Mouse (Mus musculus) heart, adult 2 months (tissue): ENCODE results near the gene Anapc7. TPM values are rescaled to one million over a fixed set of nuclear protein-coding genes. Genes with fewer than 3 reads are reported as not detected.

ENCODE experiments used
- DNase-seq, 2 experiments: peaks; one replicate each; pipeline ENCODE4 v3.0.0; 2021
- H3K27ac ChIP-seq: fragments of 200-600 bp; 2 replicates; pipeline ENCODE4 v1.8.1; 2022
- H3K27me3 ChIP-seq: fragments of 200-500 bp; 2 replicates; pipeline ENCODE4 v1.6.1; 2012; ENCODE audit warnings: mild to moderate bottlenecking, low read length, inconsistent platforms, mixed read lengths; ENCODE audit not compliant: control insufficient read depth, insufficient read depth
- H3K36me3 ChIP-seq: fragments of 200-500 bp; 2 replicates; pipeline ENCODE4 v1.6.1; 2012; ENCODE audit warnings: low read length, inconsistent platforms; ENCODE audit not compliant: control insufficient read depth, insufficient read depth
- H3K4me1 ChIP-seq: fragments of 200-500 bp; 2 replicates; pipeline ENCODE4 v1.6.1; 2011; ENCODE audit warnings: low read length; ENCODE audit not compliant: control insufficient read depth, insufficient read depth
- H3K4me3 ChIP-seq: fragments of 200-600 bp; 2 replicates; pipeline ENCODE4 v1.8.1; 2022
- H3K79me2 ChIP-seq: fragments of 200-500 bp; replicated peaks from 2 replicates; pipeline ENCODE4 v1.6.1; 2012; ENCODE audit warnings: mild to moderate bottlenecking, inconsistent platforms, low read length, moderate library complexity, mixed read lengths; ENCODE audit not compliant: control insufficient read depth, insufficient read depth
- H3K9ac ChIP-seq: fragments of 200-500 bp; 2 replicates; pipeline ENCODE4 v1.6.1; 2012; ENCODE audit warnings: low read depth, mild to moderate bottlenecking, control low read depth, inconsistent platforms, low read length, mixed read lengths
- CTCF ChIP-seq: fragments of 200-600 bp; IDR thresholded peaks from 2 replicates; pipeline ENCODE4 v1.8.1; 2022; ENCODE audit warnings: antibody characterized with exemption, mild to moderate bottlenecking, moderate library complexity
- EP300 ChIP-seq: fragments of 200-500 bp; IDR thresholded peaks from 2 replicates; pipeline ENCODE4 v1.6.1; 2011; ENCODE audit warnings: low read depth, low read length, control low read depth; ENCODE audit not compliant: insufficient read depth
- POLR2A ChIP-seq: fragments of 200-500 bp; IDR thresholded peaks from 2 replicates; pipeline ENCODE4 v1.6.1; 2011; ENCODE audit warnings: mild to moderate bottlenecking, low read depth, low read length, control low read depth; ENCODE audit not compliant: insufficient read depth
- whole genome bisulfite sequencing: fragments of 180-500 bp; shearing (Covaris S2); methylation state at CpG from one replicate; pipeline ENCODE4 v1.1.7; 2018; 5-methylcytosine and 5-hydroxymethylcytosine counted together
- intact Hi-C: fragments of 180-260 bp; cut with DNase I; formaldehyde crosslinking; loops from one replicate; pipeline ENCODE4 v1.15.1; 2025
- polyA plus RNA-seq: library from polyadenylated mRNA; depleted of rRNA; stranded (reverse); fragments of >200 nt; gene quantifications from 2 replicates; pipeline ENCODE4 v1.2.3, GENCODE M21; 2012; rRNA removed
- total RNA-seq, 2 experiments: library from RNA; stranded (reverse); gene quantifications; 2 replicates each; pipeline ENCODE4 v1.2.3; 2021

Gene Anapc7
- total and polyA plus RNA-seq, 3 experiments, result 23.2 to 27.1 (median 25.9) TPM

DNA sequence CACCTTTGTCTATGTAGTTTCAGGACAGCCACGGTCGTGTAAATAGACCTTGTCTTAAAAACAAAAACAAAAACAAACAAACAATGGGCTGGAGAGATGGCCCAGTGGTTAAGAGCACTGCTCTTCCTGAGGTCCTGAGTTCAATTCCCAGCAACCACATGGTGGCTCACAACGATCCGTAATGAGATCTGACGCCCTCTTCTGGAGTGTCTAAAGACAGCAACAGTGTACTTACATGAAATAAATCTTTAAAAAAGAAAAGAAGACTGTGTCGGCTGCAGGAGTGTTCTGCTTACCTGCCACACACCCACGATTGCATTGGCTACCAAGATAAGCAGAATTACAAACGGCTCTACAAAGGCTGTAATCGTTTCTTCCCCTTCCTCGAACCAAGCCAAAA, 69.9 kb downstream of the Anapc7 start:
- peak overlapping the region; percentile 6; the same call in 1 of the 2 replicates for H3K27ac ChIP-seq
- intact Hi-C loops, result no loop called here
- no peaks in the 10 kb centered on the region; the same call in 1 of the 2 replicates for H3K4me1 ChIP-seq
- H3K4me3 ChIP-seq, result no peak overlapping the region
- peak in 1 of 2 experiments; percentile 16 for DNase-seq
- no peaks in the 10 kb centered on the region for H3K27me3 ChIP-seq
- TF ChIP-seq EP300 (peak; percentile 35; the same call in 1 of the 2 replicates), POLR2A (peak; percentile 22; the same call in 1 of the 2 replicates), CTCF (peak; percentile 27; the same call in 1 of the 2 replicates)
- 59% methylated on average over 10 of the region's 10 CpGs for WGBS
- 0 out of 2 replicates have a peak overlapping the region, but pooled peaks have one; percentile 31 for H3K9ac ChIP-seq
- H3K79me2 ChIP-seq, result peaks cover 1% of the 10 kb centered on the region; the same call in 1 of the 2 replicates
- peaks cover 74% of the 10 kb centered on the region for H3K36me3 ChIP-seq

GRCm38 (mm10) chr5:122493035-122493434, 71.5 kb downstream of the Anapc7 start:
- intact Hi-C loops, result no loop called here
- WGBS, result 67% methylated on average over 2 of the region's 2 CpGs
- H3K36me3 ChIP-seq, result peaks cover 73% of the 10 kb centered on the region
- H3K4me1 ChIP-seq, result no peaks in the 10 kb centered on the region; the same call in 1 of the 2 replicates
- no peaks in the 10 kb centered on the region for H3K27me3 ChIP-seq
- peaks cover 1% of the 10 kb centered on the region for H3K79me2 ChIP-seq
- no peak for TF ChIP-seq EP300
- TF ChIP-seq POLR2A, result peak; percentile 58
- H3K9ac ChIP-seq, result peak overlapping the region; percentile 38
- DNase-seq, result no peak
- H3K4me3 ChIP-seq, result peak overlapping the region; percentile 27; the same call in 1 of the 2 replicates
- peak overlapping the region; percentile 44 for H3K27ac ChIP-seq

GRCm38 (mm10) chr5:122494449-122494848, 73.0 kb downstream of the Anapc7 start:
- H3K36me3 ChIP-seq, result peaks cover 69% of the 10 kb centered on the region
- intact Hi-C loops, result no loop called here
- DNase-seq, result no peak
- H3K79me2 ChIP-seq, result peaks cover 1% of the 10 kb centered on the region
- H3K27me3 ChIP-seq, result no peaks in the 10 kb centered on the region
- H3K27ac ChIP-seq, result peak overlapping the region; percentile 98
- no peaks in the 10 kb centered on the region; the same call in 1 of the 2 replicates for H3K4me1 ChIP-seq
- WGBS, result 40% methylated on average over 1 of the region's 1 CpGs
- TF ChIP-seq POLR2A (peak; percentile 49; the same call in 1 of the 2 replicates), EP300 (peak; percentile 52; the same call in 1 of the 2 replicates), CTCF (no peak)
- peak overlapping the region; percentile 51 for H3K9ac ChIP-seq
- H3K4me3 ChIP-seq, result peak overlapping the region; percentile 87

Other genes with a start within 250 kb of the Anapc7 start
- 1 to 10 TPM in 1 of 2 experiments, under 1 TPM in 1; 0.81 to 1.5 TPM for gene Hvcn1, start 214.9 kb upstream of the Anapc7 start, total RNA-seq
- 2.4 and 2.9 TPM in 2 replicates for gene Hvcn1, start 214.9 kb upstream of the Anapc7 start, polyA plus RNA-seq
- 1 to 10 TPM; 3.2 to 3.9 TPM for gene Tctn1, start 157.2 kb upstream of the Anapc7 start, total RNA-seq
- gene Tctn1, start 157.2 kb upstream of the Anapc7 start, polyA plus RNA-seq, result 9.4 and 9.8 TPM in 2 replicates
- gene Pptc7, start 137.3 kb upstream of the Anapc7 start, total RNA-seq, result 100 to 1,000 TPM; 108 to 133 TPM
- gene Pptc7, start 137.3 kb upstream of the Anapc7 start, polyA plus RNA-seq, result 77.5 and 122 TPM in 2 replicates
- under 1 TPM; 0.50 to 0.97 TPM for gene Rad9b, start 67.5 kb upstream of the Anapc7 start, total RNA-seq
- gene Rad9b, start 67.5 kb upstream of the Anapc7 start, polyA plus RNA-seq, result 2.5 and 3.0 TPM in 2 replicates
- 10 to 100 TPM; 85.4 to 91.4 TPM for gene Vps29, start 67.3 kb upstream of the Anapc7 start, total RNA-seq
- gene Vps29, start 67.3 kb upstream of the Anapc7 start, polyA plus RNA-seq, result 39.2 and 70.9 TPM in 2 replicates
- 10 to 100 TPM; 23.5 to 28.0 TPM for gene Gpn3, start 49.8 kb upstream of the Anapc7 start, total RNA-seq
- 19.2 and 19.8 TPM in 2 replicates for gene Gpn3, start 49.8 kb upstream of the Anapc7 start, polyA plus RNA-seq
- gene Fam216a, start 49.3 kb upstream of the Anapc7 start, total RNA-seq, result 10 to 100 TPM; 11.1 to 12.3 TPM
- 10.7 and 15.3 TPM in 2 replicates for gene Fam216a, start 49.3 kb upstream of the Anapc7 start, polyA plus RNA-seq
- 10 to 100 TPM; 91.5 to 98.7 TPM for gene Arpc3, start 29.8 kb upstream of the Anapc7 start, total RNA-seq
- gene Arpc3, start 29.8 kb upstream of the Anapc7 start, polyA plus RNA-seq, result 89.6 and 97.1 TPM in 2 replicates
- gene Atp2a2, start 80.5 kb downstream of the Anapc7 start, total RNA-seq, result over 10,000 TPM; 11,796 to 13,259 TPM
- gene Atp2a2, start 80.5 kb downstream of the Anapc7 start, polyA plus RNA-seq, result 3,546 and 6,285 TPM in 2 replicates
- gene Ift81, start 192.8 kb downstream of the Anapc7 start, total RNA-seq, result 10 to 100 TPM; 78.1 to 97.0 TPM
- 11.4 and 25.3 TPM in 2 replicates for gene Ift81, start 192.8 kb downstream of the Anapc7 start, polyA plus RNA-seq
- 1 to 10 TPM; 2.8 to 3.1 TPM for gene P2rx7, start 222.2 kb downstream of the Anapc7 start, total RNA-seq
- gene P2rx7, start 222.2 kb downstream of the Anapc7 start, polyA plus RNA-seq, result 7.2 and 7.4 TPM in 2 replicates